ENCODE assay signal across 14 mouse cellular contexts in genomic region chr6:146935957-146936356, GRCm38 (mm10). TPM values are rescaled to one million over a fixed set of nuclear protein-coding genes. Genes with fewer than 3 reads are reported as not detected.
A peak's percentile ranks its signal among the peaks of the same experiment; 100 is the strongest.
DNase-seq lines count a peak whose midpoint lies in the region; ATAC-seq lines count a peak whose summit lies in the region.
"Had no signal": no experiment of that assay in that cellular context is flagged by ENCODE, and none has a peak within 500 bp of the region (broad histone marks: within the 10 kb centered on the region; RNA-seq: fewer than 3 reads in every experiment).

No protein-coding gene starts in this region.

- H3K27me3 ChIP-seq in lung, embryonic 15.5 days = no peaks in the 10 kb centered on the region
- H3K27me3 ChIP-seq: CH12.LX; forebrain, embryonic 15.5 days; hindbrain, embryonic 15.5 days; midbrain, embryonic 12.5 days had no signal

- 0 out of 2 replicates have a peak overlapping the region, but pooled peaks have one; percentile 3 for H3K27ac ChIP-seq in lung, embryonic 15.5 days
- H3K27ac ChIP-seq: forebrain, embryonic 15.5 days; hindbrain, embryonic 15.5 days; midbrain, embryonic 12.5 days had no signal

- H3K4me2 ChIP-seq in lung, embryonic 15.5 days = no peak overlapping the region
- H3K4me2 ChIP-seq: forebrain, embryonic 15.5 days; hindbrain, embryonic 15.5 days; midbrain, embryonic 12.5 days had no signal

- intact Hi-C loops in gastrocnemius, postnatal 14 days (cut with DNase I; ENCODE audit: low total_unique reads) = no loop called here

- no peaks in the 10 kb centered on the region for H3K9me3 ChIP-seq in lung, embryonic 15.5 days
- H3K9me3 ChIP-seq: forebrain, embryonic 15.5 days; hindbrain, embryonic 15.5 days; midbrain, embryonic 12.5 days had no signal

- H3K4me3 ChIP-seq in lung, embryonic 15.5 days = no peak overlapping the region
- H3K4me3 ChIP-seq: forebrain, embryonic 15.5 days; hindbrain, embryonic 15.5 days; midbrain, embryonic 12.5 days had no signal

- H3K36me3 ChIP-seq in lung, embryonic 15.5 days = no peaks in the 10 kb centered on the region; the same call in 1 of the 2 replicates
- H3K36me3 ChIP-seq: forebrain, embryonic 15.5 days; hindbrain, embryonic 15.5 days; midbrain, embryonic 12.5 days had no signal

- ATAC-seq in lung, embryonic 15.5 days (ENCODE audit: borderline replicate concordance, extremely low read depth, low FRiP score, low TSS enrichment) = peak; percentile 86; the same call in 1 of the 2 replicates
- ATAC-seq: forebrain, embryonic 15.5 days had no signal

- peaks cover 12% of the 10 kb centered on the region; the same call in 1 of the 2 replicates for H3K4me1 ChIP-seq in lung, embryonic 15.5 days
- H3K4me1 ChIP-seq: forebrain, embryonic 15.5 days; hindbrain, embryonic 15.5 days; midbrain, embryonic 12.5 days had no signal

- DNase-seq in heart, adult 11 months = peak; percentile 95
- DNase-seq in heart, adult 8-10 months (ENCODE audit: low spot score) = no peak
- DNase-seq in MN1 (ENCODE audit: low spot score) = peak; percentile 34
- peak; percentile 52 for DNase-seq in gastrocnemius, postnatal 14 days
- DNase-seq in testis, postnatal 10 days (ENCODE audit: low spot score) = no peak
- no peak for DNase-seq in spleen, postnatal 10 days (ENCODE audit: low spot score in 2 of 2)
- no peak for DNase-seq in frontal cortex, postnatal 14 days (ENCODE audit: low spot score in 2 of 2)

- no peak overlapping the region for H3K9ac ChIP-seq in lung, embryonic 15.5 days
- H3K9ac ChIP-seq: forebrain, embryonic 15.5 days; hindbrain, embryonic 15.5 days; midbrain, embryonic 12.5 days had no signal

- 78% methylated on average over 5 of the region's 6 CpGs for whole genome bisulfite sequencing in lung, embryonic 15.5 days

RNA-seq across cellular contexts. Expression of gene 1700034J05Rik, which starts 18.3 kb away (rescaled TPM):
- total RNA-seq in heart, adult 8-10 months (2022) = not detected
- total RNA-seq in gastrocnemius, postnatal 14 days (2021) = not detected
- polyA plus RNA-seq in lung, embryonic 15.5 days (2015; fragmentation: Nextera tagmentation; extraction: Ambion mirVana) = 0.10 and 0.16 TPM in 2 replicates
- total RNA-seq: CH12.LX; common myeloid progenitor, adult 5-6 weeks; left cerebral cortex, postnatal 25 days had no signal
- polyA plus RNA-seq: forebrain, embryonic 15.5 days had no signal

RNA-seq across cellular contexts. Expression of gene Ppfibp1, which starts 47.7 kb away (rescaled TPM):
- 100 to 1,000 TPM; 101 to 127 (median 122) TPM for total RNA-seq in heart, adult 8-10 months (2022)
- 10 to 100 TPM; 43.5 to 49.8 TPM for total RNA-seq in gastrocnemius, postnatal 14 days (2021)
- polyA plus RNA-seq in lung, embryonic 15.5 days (2015; fragmentation: Nextera tagmentation; extraction: Ambion mirVana) = 45.9 and 52.3 TPM in 2 replicates

Comparison
In these comparisons a context has a peak if more than half of its experiments do, and no peak if none do; other contexts are left out.
1. DNase-seq: peak in heart, adult 11 months (single experiment), MN1 (single experiment) and gastrocnemius, postnatal 14 days (single experiment); none in heart, adult 8-10 months (single experiment), testis, postnatal 10 days (single experiment), spleen, postnatal 10 days (0 of 2) and frontal cortex, postnatal 14 days (0 of 2).